Mouse (Mus musculus) thymus, postnatal 0 days (tissue): ENCODE measurements around the gene Amdhd2. TPM values are rescaled to one million over a fixed set of nuclear protein-coding genes. Genes with fewer than 3 reads are reported as not detected.

Experiments
- DNase-seq: peaks from one replicate; pipeline ENCODE4 v3.0.0-alpha.2; 2015; ENCODE audit warnings: low spot score
- polyA plus RNA-seq: library from polyadenylated mRNA; unstranded; fragments of >200 nt; fragmentation: Nextera tagmentation; extraction: Ambion mirVana; gene quantifications from 2 replicates; pipeline ENCODE4 v1.2.1, GENCODE M21; 2015

Amdhd2 gene
- polyA plus RNA-seq, 1 experiment from 2014 or later, result 27.3 TPM

DNA sequence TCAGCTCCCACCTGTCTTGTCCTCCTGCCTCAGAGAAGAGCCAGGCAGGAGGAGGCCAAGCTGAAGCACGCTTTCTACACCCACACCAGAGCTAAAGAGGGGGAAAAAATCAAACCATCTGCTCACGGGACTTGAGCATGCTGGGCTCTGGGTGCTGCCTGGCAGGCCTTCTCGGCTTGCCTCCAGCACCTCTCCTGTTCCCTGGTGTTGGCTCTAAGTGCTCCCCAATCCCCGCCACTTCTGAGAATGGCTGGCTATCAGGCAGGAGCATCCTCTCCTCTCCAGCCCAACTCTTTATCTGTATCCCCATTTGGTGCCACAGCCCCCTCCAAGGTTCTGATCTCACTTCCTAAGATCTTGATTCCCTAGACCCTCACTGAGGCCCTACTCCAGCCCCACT, 35.7 kb upstream of the Amdhd2 start:
- DNase-seq, result no peak

DNA sequence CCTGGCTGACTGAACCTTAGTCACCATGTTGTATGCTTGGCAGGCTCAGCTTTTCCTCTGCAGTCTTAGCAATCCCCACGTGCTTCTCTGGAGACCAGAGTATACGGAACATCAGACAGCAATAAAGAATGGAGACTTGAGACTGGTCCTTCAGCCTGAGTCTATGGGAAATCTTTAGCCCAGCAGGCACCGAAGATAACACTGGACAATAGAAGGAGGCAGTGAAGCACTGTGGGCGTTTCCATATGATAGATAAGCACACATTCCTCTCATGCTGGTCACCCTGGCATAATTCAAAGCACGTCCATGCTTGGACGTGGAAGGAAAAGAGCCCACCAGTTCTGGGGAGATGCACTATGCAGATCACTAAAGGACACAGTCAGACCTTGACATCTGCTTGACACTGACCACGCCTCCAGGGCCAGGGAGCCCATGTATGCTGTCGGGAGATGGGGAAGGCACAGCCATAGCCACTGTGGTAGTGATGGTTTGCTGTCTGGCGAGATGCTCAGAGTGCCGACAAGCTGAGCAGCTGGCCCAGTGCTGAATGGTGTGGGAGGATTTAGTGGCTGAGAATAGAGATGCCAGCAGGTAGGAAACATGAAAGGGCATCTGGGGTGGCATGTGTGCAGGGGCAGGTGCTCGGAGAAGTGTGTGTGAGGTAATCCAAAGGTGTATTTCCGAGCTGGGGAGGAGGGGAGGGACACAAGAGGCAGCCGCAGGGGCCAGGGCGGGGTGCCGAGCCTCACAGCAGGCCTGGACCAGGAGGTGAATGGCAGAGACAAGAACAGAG, 33.7 kb upstream of the Amdhd2 start:
- DNase-seq, result no peak

DNA sequence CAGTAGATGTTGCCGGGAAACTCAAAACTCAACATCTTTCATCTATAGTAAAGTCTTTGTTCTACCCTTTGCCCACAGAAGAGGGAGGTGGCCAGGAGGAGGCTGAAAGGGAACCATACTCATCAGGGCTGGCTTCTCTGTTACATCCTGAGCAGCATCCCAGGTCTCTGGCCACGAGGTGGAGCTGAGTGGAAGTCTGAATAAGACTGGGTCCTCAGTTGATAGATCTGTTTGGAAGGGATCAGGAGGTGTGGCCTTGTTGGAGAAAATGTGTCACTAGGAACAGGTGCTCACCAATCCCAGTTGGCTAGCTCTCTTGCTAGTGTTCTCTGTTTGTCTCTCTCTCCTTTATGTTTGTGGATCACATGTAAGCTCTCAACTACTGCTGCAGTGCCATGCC, 31.8 kb upstream of the Amdhd2 start:
- no peak for DNase-seq

DNA sequence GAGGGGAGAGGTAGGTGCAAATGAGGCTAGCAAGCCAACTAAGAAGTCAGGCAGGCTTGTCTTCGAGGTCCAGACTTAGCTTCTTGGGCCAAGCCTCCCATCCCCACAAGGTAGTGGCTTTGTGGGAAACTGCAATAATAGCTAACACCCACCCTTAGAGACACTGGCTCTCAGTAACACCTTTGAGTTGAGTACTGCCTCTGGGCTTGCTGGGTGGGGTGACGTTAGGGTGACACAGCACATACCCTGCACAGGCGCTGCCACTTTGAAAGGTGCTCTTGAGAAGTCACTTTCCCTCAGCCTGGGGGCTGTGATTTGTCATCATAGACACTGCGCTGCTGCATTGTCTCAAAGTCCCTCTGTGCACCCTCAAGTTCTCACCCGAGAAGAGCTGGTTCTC, 30.2 kb upstream of the Amdhd2 start:
- no peak for DNase-seq

DNA sequence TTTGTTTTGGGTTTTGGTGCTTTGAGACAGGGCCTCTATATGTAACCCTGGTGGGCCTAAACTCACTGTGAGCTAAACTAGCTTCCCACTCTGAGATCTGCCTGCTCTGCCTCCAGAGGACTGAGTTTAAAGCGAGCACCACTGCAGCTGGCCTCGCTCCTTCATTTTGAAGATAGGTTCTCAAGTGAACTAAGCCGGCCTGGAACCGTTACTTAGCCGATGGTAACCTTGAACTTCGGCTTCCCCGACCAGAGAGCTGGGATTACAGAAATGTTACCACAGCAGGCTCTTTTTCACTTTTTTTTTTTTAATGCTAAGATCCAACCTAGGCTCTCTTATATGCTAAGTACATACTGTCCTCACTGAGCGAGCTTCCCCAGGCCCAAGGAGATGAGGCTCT, 29.7 kb upstream of the Amdhd2 start:
- DNase-seq, result no peak

DNA sequence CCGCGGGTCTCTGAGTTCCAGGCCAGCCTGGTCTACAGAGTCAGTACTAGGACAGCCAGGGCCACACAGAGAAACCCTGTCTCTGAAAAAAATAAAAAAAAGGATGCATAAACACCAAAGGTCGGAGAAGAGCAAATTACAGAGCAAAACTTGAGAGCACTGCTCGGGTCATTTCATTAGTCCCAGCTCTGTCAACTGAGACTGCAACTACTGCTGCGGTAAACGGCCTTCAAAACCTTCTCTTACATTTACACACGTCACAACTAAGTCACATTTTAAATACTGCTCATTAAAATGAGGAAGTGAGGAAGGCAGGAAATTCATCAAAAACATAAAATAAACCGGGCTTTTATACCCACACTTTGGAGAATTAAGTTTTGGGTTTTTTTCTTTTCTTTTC, 29.3 kb upstream of the Amdhd2 start:
- no peak for DNase-seq

DNA sequence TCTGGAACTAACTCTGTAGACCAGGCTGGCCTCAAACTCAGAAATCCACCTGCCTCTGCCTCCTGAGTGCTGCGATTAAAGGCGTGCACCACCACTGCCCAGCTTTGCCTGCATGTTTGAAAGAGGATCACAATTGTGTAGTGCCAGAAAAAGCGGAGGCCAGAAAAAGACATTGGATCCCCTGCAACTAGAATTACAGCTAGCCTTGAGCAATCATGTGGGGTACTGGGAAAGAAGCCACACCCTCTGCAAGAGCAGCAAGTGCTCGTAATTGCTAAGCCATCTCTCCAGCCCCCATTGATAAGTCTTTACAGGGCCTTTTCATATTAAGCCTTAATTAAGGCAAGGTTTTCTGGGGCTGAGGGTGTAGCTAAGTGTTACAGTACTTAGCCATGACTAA, 27.9 kb upstream of the Amdhd2 start:
- no peak for DNase-seq

DNA sequence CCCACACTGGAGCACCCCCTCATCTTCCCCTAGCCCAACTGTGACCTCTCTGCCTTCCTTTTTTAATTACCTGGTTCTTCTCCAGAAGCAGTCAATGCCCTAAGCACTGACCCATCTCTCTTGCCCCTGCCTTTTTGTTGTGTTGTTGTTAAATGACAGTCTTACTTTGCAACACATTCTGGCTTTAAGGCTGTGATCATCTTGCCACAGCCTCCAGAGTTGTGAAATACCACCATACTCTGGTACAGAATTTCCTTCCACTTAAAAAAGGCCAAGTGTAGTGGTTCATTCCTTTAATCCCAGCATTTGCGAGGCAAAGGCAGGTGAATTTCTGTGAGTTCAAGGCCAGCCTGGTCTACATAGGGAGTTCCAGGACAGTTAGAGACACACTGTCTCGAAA, 27.4 kb upstream of the Amdhd2 start:
- DNase-seq, result no peak

DNA sequence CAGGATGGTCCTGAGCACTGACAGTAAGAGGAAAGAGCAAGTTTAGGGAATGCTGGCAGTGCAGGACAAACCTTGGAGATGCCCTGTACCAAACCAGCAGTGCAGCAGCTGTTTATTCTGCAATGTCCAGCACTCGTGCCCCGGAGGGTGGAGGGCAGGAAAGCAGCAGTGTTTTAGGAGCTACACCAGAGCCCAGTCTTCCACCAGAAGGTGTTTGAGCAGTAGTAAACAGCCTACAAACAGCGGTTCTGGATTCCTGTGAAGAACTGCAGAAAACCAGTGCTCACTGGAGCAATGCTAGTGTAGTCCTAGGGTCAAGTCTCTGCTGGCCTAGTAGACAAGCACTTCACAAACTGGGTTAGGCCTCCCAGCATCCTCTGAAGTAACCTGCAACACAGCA, 10.7 kb upstream of the Amdhd2 start:
- no peak for DNase-seq

DNA sequence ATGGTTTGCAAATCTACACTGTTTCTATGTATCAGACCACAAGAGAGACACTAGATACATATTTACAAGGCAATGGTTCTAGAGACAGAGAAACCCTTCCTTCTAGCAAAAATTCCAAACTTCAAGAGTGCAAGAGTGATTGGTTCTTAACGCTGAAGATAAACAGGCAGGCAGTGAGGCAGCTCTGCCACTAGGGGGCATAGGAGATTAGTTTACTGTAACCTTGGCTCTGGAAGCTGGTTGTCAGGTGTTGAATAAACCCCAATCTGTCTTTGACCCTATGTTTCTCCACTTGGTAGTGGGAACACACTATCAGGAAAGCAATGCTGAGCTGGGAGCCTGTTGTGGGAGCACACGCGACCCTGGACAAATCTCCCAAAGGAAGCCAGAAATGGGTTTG, 9.9 kb upstream of the Amdhd2 start:
- DNase-seq, result peak; percentile 81

DNA sequence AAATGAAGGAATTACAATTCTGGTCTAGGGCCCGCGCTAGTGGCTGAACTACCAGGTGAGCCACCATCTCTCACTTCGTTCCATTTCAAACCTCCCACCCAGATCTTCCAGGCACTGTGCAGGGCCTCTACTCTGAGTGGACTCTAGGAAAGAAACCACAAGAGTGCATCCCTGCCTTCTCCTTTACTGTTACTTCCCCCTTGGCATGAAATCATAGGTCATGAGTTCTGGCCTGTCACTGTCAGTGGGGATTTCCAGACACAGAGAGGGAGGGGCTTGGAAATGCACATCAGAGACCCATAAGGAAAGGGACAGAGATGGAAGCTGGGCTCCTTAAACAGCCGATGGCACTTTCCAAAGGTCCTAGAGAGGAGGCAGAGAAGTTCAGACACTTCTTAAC, 8.2 kb upstream of the Amdhd2 start:
- no peak for DNase-seq

DNA sequence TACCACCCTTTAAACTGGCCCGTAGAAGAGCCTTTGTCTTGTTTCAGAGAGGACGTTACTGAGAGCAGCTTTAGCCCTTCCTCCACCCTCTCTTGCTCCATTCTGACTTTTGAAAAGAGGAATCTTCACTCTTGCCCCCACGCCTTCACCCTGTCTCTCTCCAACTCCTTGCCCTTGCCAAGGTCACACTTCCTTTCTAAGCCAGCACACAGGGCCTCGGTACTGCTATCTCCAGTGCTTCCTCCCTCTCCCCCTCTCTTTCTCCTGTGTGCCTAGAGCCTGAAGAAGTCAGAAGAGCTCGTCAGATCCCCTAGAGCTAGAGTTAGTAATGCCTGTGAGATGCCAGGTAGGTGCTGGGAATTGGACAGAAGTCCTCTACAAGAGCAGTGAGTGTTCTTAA, 7.2 kb upstream of the Amdhd2 start:
- no peak for DNase-seq

DNA sequence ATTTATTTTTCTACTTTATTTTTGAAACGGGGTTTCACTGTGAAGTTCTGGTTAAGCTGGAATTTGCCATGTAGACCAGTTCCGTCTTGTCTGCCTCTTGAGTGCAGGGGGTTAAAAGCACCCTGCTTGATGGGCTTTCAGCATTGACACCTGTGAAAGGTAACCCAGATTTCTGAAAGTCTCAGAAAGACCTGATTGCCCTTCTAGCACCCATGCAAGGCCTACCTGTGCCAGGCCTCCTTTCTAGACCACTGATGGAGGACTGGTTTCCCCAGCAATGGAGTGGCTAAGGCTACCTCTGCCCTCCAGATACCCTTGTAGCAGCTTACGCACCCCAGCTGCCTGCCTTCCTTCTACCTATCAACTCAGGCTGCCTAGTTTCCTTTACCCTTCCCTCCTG, 6.6 kb upstream of the Amdhd2 start:
- DNase-seq, result no peak

DNA sequence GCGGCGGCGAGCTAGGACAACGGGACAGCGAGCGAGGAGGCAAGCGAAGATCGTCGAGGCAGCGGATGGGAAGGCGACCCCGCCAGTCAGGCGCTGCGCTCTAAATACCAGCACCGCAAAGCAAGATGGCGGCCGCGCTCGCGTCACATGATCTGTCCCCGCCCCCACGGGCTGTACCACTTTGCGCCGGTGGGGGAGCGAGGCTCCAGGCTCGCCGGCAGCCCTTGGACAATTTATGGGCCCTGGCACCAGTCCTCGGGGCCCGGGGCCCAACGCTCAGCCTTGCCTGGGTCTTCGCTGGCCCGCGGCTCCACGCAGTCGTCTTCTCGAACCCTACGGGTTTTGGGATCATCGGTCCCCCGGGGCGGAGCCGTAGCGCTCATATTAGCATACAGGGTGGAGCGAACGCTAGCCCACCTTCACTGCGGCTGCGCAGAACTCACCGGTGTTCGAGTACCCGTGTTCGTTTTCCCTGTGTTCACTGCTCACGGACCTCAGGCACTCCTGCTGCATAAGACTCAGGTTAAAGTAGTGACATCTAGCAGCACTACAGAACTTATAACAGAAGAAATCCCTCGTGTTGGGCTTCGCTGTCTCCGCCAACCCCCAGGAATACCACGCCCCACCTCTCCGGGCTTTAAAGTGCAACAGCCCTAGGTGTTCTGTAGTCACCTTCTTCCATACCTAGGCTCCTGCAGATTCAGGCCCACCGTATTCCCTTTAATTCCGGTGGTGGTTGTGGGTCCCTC, 5.9 kb upstream of the Amdhd2 start, which contains the start of gene Atp6v0c:
TSS of gene Atp6v0c (minus strand) at position 386 of the 749 bp plus-strand sequence.
- peak; percentile 96 for DNase-seq

DNA sequence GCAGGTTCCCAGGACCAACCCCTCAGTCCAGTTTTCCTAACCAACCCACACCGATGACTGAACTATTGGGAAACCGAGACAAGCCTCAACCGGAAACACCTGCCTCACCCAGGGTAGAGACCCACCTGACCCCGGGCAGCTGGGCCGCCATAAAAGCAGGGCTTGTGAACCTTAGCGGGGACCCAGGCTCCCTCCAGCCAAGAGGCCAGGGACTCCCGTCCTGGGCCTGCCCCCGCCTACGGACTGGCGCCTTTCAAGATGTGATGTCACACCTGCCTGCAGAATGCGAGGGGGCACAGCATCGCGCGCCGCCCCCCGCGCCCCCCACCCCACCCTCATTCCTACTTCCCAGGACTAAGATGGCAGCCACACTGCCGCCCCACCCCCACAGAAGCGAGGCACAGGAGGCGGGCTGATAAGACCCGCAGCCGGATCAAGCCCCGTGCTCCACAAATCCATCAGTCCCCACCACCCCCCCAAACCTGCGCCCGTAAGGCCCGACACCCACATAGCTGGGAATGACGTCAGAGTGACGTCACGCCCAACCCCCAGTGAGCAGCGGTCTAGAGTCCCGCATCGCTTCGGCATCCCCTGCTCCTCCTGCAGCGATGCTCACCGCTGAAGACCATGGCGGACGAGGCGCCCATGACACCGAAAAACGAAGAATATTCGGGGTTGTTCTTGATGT, 5.2 kb upstream of the Amdhd2 start:
- peak; percentile 82 for DNase-seq

DNA sequence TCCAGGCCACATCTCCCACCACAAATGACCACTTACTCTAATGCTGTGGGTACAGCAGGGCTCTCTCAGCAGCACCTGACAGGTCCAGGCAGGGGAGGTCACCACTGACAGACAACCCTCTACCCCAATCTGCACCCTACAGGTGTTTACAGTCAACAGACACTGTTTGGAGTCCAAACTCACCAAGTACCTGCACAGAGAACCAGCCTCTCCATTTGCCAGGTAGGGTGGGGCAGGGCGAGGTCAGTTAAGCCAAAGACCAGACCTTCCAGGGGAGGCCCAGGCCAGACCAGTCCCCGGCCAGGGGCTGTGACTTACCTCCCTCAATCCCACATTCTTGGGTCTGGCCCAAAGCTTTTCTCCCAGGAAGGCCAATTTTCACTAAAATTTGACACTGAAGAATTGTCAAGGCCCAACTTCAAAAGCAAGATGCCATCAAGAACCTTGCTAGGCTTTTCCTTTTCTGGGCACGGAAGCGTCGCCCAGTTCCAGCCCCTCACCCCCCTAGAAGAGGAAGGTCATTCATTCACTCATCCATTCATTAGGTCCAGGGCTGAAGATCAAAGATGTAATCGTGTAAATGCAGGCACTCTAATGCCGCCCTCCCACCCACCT, 4.4 kb upstream of the Amdhd2 start:
- no peak for DNase-seq

DNA sequence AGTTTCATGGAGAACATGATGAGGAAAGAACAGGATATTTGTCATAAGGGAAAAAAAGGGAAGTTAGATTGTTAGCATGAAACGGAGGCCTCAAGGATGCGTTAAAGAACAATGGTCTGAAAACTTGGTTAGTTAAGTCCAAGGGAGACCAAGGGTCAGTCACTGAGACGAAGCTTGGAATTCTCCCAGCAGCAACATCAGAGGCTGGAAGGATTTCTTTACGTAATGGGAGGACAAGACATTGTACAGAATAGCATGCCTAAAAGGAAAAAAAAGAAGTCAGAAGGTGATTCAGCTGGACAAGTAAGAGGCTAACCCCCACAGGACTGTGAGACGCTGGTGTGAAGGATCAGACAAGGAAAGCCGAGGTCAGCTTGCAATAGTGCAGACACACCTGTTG, 3.6 kb upstream of the Amdhd2 start:
- no peak for DNase-seq

DNA sequence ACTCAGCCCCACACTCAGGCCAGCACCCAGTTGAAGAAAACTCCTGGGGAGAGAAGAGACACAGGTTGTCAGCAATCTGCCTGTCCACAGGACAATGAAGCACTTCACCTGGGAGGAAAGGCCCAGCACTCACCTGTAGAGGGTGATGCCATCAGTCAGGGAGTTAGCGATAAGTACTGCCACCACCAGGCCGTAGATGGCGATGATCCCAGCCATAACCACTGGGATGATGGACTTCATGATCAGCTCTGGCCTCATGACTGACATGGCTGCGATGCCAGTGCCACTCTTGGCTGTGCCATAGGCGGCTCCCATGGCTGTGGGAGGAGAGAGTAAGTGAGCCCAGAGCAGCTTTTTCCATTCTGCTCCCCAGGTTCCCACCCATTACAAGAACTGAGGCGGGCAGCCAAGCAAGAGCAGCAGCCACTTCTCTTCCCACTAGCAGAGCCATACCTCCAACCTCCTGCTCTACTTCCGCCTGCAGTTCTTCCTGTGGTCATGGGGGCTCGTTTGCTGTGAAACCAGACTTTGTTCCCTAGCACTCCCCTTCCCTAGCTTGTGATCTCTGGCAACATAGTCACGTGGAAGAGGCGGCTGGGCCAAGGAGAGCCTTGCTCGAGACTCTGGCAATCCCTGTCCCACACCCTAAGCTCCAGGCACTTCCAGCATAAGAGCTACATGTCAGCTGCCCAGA, 1.1 kb upstream of the Amdhd2 start:
- no peak for DNase-seq

DNA sequence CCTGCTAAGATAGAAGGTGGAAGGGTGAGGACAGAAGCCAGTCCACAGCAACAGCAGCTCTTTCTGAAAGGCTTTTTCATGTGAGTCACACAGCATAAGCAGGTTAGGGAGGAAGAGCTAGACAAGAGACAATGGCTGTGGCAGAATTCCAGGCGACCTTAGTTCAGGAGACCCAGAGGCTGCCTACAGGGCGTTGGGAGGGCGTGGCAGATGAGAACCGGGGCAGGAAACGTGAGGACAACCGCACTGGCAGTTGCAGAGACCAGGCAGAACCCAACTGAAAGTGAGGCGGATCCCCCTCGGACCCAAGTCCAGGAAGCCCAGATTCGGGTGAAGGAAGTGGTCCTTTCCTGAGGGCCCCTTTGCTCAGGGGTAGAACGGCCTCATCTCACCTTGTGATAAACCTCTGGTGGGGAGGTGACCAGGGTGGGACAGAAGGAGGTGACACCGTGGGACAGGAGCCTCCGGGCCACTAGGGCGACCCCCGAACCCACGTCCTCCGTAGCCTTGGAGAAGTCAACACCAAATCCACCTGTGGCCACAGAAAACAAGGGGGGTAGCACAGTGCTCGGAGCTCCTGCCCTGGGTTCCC, 886 bp downstream of the Amdhd2 start:
- DNase-seq, result peak; percentile 17

DNA sequence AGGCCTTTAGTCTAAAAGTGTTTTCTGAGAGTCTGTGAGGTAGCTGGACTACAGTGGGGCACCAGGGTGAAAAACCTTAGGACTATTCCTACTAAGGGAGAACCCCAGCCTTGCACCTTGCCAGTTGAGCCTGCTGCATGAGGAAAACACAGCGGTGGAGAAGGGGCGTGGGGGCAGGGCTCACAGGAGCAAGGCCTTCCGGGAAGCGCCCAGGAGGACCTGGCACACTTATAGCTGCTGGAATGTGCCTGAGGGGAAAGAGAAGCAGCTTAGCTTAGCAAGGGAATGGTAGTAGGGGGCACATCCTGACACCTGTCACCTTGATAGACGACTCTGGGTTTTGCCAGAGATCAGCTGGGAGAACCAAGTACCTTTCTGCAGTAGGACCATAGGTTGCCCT, 2.1 kb downstream of the Amdhd2 start:
- no peak for DNase-seq

DNA sequence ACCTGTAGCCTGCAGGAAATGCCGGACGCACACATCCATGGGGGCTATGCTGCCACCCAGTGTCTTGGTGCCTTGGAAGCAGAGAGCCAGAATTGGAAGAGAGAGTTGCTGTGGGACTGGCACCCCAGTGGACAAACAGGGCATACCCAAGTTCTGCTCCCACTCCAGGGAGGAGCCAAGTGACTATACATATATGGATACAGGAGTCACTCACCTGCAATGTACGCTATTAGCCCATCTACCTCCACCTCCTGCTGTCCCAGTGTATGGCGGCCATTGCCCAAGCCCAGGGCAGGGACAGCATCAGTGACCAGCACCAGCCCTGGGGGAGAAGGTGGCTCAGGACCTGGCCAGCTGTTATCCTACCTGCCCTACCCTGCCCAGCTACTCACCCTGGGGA, 6.0 kb downstream of the Amdhd2 start:
- no peak for DNase-seq
